Mouse (Mus musculus) midbrain, postnatal 0 days (tissue): Measurements from ENCODE around the gene Ube4b. TPM values are rescaled to one million over a fixed set of nuclear protein-coding genes. Genes with fewer than 3 reads are reported as not detected.

Source experiments
- ATAC-seq: fragments of 200-750 bp; cut with Nextera tagmentation; 2 replicates; pipeline ENCODE4 v1.8.0; 2017; ENCODE audit warnings: moderate number of reproducible peaks, mild to moderate bottlenecking, moderate TSS enrichment, moderate library complexity; ENCODE audit not compliant: low FRiP score
- DNase-seq: peaks from one replicate; pipeline ENCODE4 v3.0.0-alpha.2; 2015; ENCODE audit warnings: low spot score
- H3K27ac ChIP-seq: fragments of 300-500 bp; sonication (generic); 2 replicates; pipeline ENCODE4 v1.5.1; 2014; ENCODE audit warnings: low read depth, mild to moderate bottlenecking, low read length, mixed read lengths
- H3K27me3 ChIP-seq: fragments of 300-500 bp; sonication (generic); 2 replicates; pipeline ENCODE4 v1.6.1; 2014; ENCODE audit warnings: low read length, control low read depth, mixed read lengths; ENCODE audit not compliant: insufficient read depth
- H3K36me3 ChIP-seq: fragments of 300-500 bp; sonication (generic); 2 replicates; pipeline ENCODE4 v1.6.1; 2014; ENCODE audit warnings: low read length, control low read depth, mixed read lengths; ENCODE audit not compliant: insufficient read depth
- H3K4me1 ChIP-seq: fragments of 300-500 bp; sonication (generic); 2 replicates; pipeline ENCODE4 v1.6.1; 2014; ENCODE audit warnings: mild to moderate bottlenecking, control low read depth, antibody characterized with exemption, low read length, mixed read lengths; ENCODE audit not compliant: insufficient read depth
- H3K4me2 ChIP-seq: fragments of 300-500 bp; sonication (generic); 2 replicates; pipeline ENCODE4 v1.6.1; 2014; ENCODE audit warnings: low read depth, mild to moderate bottlenecking, low read length, mixed read lengths; ENCODE audit not compliant: poor library complexity, severe bottlenecking
- H3K4me3 ChIP-seq: fragments of 300-500 bp; sonication (generic); 2 replicates; pipeline ENCODE4 v1.5.1; 2014; ENCODE audit warnings: low read depth, mild to moderate bottlenecking, low read length, moderate library complexity
- H3K9ac ChIP-seq: fragments of 300-500 bp; sonication (generic); replicated peaks from 2 replicates; pipeline ENCODE4 v1.6.1; 2014; ENCODE audit warnings: mild to moderate bottlenecking, low read length, moderate library complexity, mixed read lengths; ENCODE audit not compliant: poor library complexity, severe bottlenecking
- H3K9me3 ChIP-seq: fragments of 300-500 bp; sonication (generic); 2 replicates; pipeline ENCODE4 v1.6.1; 2016; ENCODE audit warnings: low read length, control low read depth
- CTCF ChIP-seq: IDR thresholded peaks from 2 replicates; pipeline ENCODE4 v1.5.1; 2016; ENCODE audit warnings: antibody characterized with exemption, mild to moderate bottlenecking
- WGBS: fragments of 180-500 bp; shearing (Covaris S2); extraction: QIAGEN DNeasy Blood & Tissue Kit; methylation state at CpG from one replicate; pipeline ENCODE4 v1.1.7; 2014; 5-methylcytosine and 5-hydroxymethylcytosine counted together
- polyA plus RNA-seq: library from polyadenylated mRNA; unstranded; fragments of >200 nt; fragmentation: Nextera tagmentation; extraction: Ambion mirVana; gene quantifications from 2 replicates; pipeline ENCODE4 v1.2.1, GENCODE M21; 2015
- total RNA-seq: library from RNA; depleted of rRNA; stranded (reverse); fragments of >200 nt; gene quantifications from 2 replicates; pipeline ENCODE4 v1.2.3, GENCODE M21; 2014

Gene Ube4b
- total and polyA plus RNA-seq, 2 experiments from 2014 or later, result 51.9 to 94.4 TPM

- TF ChIP-seq CTCF, result 0 out of 2 replicates have a peak, but pooled peaks have one; percentile 7
Observed at GRCm38 (mm10) chr4:149454879-149455278, 28.3 kb upstream of the Ube4b start, which contains the start of gene Rbp7. Gene Rbp7, minus strand, starts transcription at chr4:149454978.

GRCm38 (mm10) chr4:149454263-149454662, 27.7 kb upstream of the Ube4b start:
- Histone ChIP-seq H3K9ac (no peak overlapping the region), H3K27me3 (no peaks in the 10 kb centered on the region), H3K27ac (no peak overlapping the region), H3K4me1 (no peaks in the 10 kb centered on the region), H3K4me3 (no peak overlapping the region), H3K9me3 (no peaks in the 10 kb centered on the region), H3K36me3 (no peaks in the 10 kb centered on the region), H3K4me2 (no peak overlapping the region)
- no peak for TF ChIP-seq CTCF
- DNase-seq, result no peak
- whole genome bisulfite sequencing, result 87% methylated on average over 17 of the region's 17 CpGs
- ATAC-seq, result no peak

More at GRCm38 (mm10) chr4:149454879-149455278, 28.3 kb upstream of the Ube4b start, which contains the start of gene Rbp7:
- H3K9ac ChIP-seq, result no peak within 1 kb of the TSS
- DNase-seq (no peak), ATAC-seq (no peak)
- no peak within 1 kb of the TSS for H3K4me3 ChIP-seq
- H3K36me3 ChIP-seq, result no peaks in the 10 kb centered on the region
- H3K27me3 ChIP-seq, result no peaks in the 10 kb centered on the region
- WGBS, result 56% methylated on average over 8 of the region's 8 CpGs
- no peaks in the 10 kb centered on the region for H3K9me3 ChIP-seq
- H3K4me2 ChIP-seq, result no peak within 1 kb of the TSS
- H3K27ac ChIP-seq, result no peak within 1 kb of the TSS
- no peaks in the 10 kb centered on the region for H3K4me1 ChIP-seq

- no peaks in the 10 kb centered on the region for H3K4me1 ChIP-seq
- no peak overlapping the region for H3K4me2 ChIP-seq
- WGBS, result 92% methylated on average over 4 of the region's 4 CpGs
- no peaks in the 10 kb centered on the region for H3K9me3 ChIP-seq
- H3K9ac ChIP-seq, result no peak overlapping the region
- ATAC-seq (no peak), DNase-seq (peak; percentile 19)
- no peak overlapping the region for H3K27ac ChIP-seq
- H3K4me3 ChIP-seq, result no peak overlapping the region
- H3K27me3 ChIP-seq, result no peaks in the 10 kb centered on the region
- TF ChIP-seq CTCF, result peak; percentile 60
- no peaks in the 10 kb centered on the region for H3K36me3 ChIP-seq
Observed at GRCm38 (mm10) chr4:149453656-149454055, 27.1 kb upstream of the Ube4b start.

- Histone ChIP-seq H3K27me3 (no peaks in the 10 kb centered on the region), H3K4me1 (no peaks in the 10 kb centered on the region), H3K36me3 (no peaks in the 10 kb centered on the region), H3K9ac (no peak overlapping the region), H3K4me2 (no peak overlapping the region), H3K9me3 (no peaks in the 10 kb centered on the region), H3K27ac (no peak overlapping the region), H3K4me3 (no peak overlapping the region)
- TF ChIP-seq CTCF, result no peak
- no peak for ATAC-seq
- 90% methylated on average over 3 of the region's 3 CpGs for WGBS
- DNase-seq, result no peak
Observed at GRCm38 (mm10) chr4:149450636-149451035, 24.1 kb upstream of the Ube4b start.

GRCm38 (mm10) chr4:149446309-149446708, 19.8 kb upstream of the Ube4b start:
- ATAC-seq (no peak), DNase-seq (no peak)
- Histone ChIP-seq H3K27ac (peak overlapping the region; percentile 89), H3K27me3 (no peaks in the 10 kb centered on the region), H3K9me3 (no peaks in the 10 kb centered on the region), H3K36me3 (no peaks in the 10 kb centered on the region), H3K4me2 (peak overlapping the region; percentile 54; the same call in 1 of the 2 replicates), H3K9ac (no peak overlapping the region), H3K4me3 (no peak overlapping the region), H3K4me1 (no peaks in the 10 kb centered on the region)
- WGBS, result 32% methylated on average over 1 of the region's 1 CpGs
- TF ChIP-seq CTCF, result no peak

- H3K4me3 ChIP-seq, result peak overlapping the region; percentile 33; the same call in 1 of the 2 replicates
- no peaks in the 10 kb centered on the region for H3K9me3 ChIP-seq
- H3K4me1 ChIP-seq, result no peaks in the 10 kb centered on the region
- TF ChIP-seq CTCF, result no peak
- WGBS, result 2% methylated on average over 11 of the region's 11 CpGs
- peak overlapping the region; percentile 54 for H3K4me2 ChIP-seq
- DNase-seq (peak; percentile 75), ATAC-seq (peak; percentile 75)
- peak overlapping the region; percentile 89 for H3K27ac ChIP-seq
- H3K27me3 ChIP-seq, result no peaks in the 10 kb centered on the region
- H3K9ac ChIP-seq, result 0 out of 2 replicates have a peak overlapping the region, but pooled peaks have one; percentile 65
- no peaks in the 10 kb centered on the region for H3K36me3 ChIP-seq
Observed at GRCm38 (mm10) chr4:149445868-149446267, 19.3 kb upstream of the Ube4b start.
